Mouse (Mus musculus): ENCODE measurements around the gene Hlcs.

DNA sequence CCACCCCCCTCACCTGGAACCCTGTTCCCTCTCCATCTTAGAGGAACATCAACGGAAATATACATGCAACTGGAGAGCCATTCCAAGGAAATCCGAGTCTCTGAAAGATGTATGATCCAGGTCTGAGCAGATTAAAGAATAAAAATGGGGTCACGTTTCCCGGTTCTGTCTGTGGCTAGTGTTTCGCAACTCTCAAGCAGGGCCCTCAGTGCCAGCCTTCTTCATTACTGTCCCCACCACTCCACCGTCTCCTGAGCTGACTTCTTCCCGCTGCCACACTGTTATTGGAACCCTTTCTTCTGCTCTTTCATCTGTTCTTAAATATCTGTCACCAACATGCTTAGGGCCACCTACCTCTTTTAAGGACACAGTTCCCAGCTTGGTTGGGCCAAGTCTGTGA, 200.2 kb downstream of the Hlcs start:
- TF ChIP-seq CTCF (IDR thresholded peaks at IDR 0.05; ENCODE audit: low read depth, low read length) (no peak), EP300 (IDR thresholded peaks at IDR 0.05; ENCODE audit: insufficient read depth, low read depth, low read length) (no peak)

Measured in ES-Bruce4 (cell line).